Mouse (Mus musculus) liver, embryonic 16.5 days (tissue): ENCODE data around the gene Klhl11. TPM values are rescaled to one million over a fixed set of nuclear protein-coding genes. Genes with fewer than 3 reads are reported as not detected.

Experiments used
- ATAC-seq: fragments of 200-750 bp; cut with Nextera tagmentation; 2 replicates; pipeline ENCODE4 v1.8.0; 2017; ENCODE audit warnings: low read depth, mild to moderate bottlenecking, moderate number of reproducible peaks, moderate library complexity
- H3K27ac ChIP-seq: fragments of 300-500 bp; sonication (generic); 2 replicates; pipeline ENCODE4 v1.5.1; 2014; ENCODE audit warnings: mild to moderate bottlenecking, low read length
- H3K27me3 ChIP-seq: fragments of 300-500 bp; sonication (generic); 2 replicates; pipeline ENCODE4 v1.6.1; 2014; ENCODE audit warnings: low read depth, low read length, mixed read lengths; ENCODE audit not compliant: control insufficient read depth, insufficient read depth
- H3K36me3 ChIP-seq: fragments of 300-500 bp; sonication (generic); 2 replicates; pipeline ENCODE4 v1.6.1; 2014; ENCODE audit warnings: mild to moderate bottlenecking; ENCODE audit not compliant: control insufficient read depth, insufficient read depth
- H3K4me1 ChIP-seq: fragments of 300-500 bp; sonication (generic); 2 replicates; pipeline ENCODE4 v1.6.1; 2014; ENCODE audit warnings: low read depth, low read length, mixed read lengths; ENCODE audit not compliant: control insufficient read depth
- H3K4me2 ChIP-seq: fragments of 300-500 bp; sonication (generic); 2 replicates; pipeline ENCODE4 v1.6.1; 2014; ENCODE audit warnings: low read depth, low read length, mixed read lengths
- H3K4me3 ChIP-seq: fragments of 300-500 bp; sonication (generic); 2 replicates; pipeline ENCODE4 v1.5.1; 2014; ENCODE audit warnings: low read depth, mild to moderate bottlenecking, low read length
- H3K9ac ChIP-seq: fragments of 300-500 bp; sonication (generic); 2 replicates; pipeline ENCODE4 v1.6.1; 2014; ENCODE audit warnings: low read depth, low read length
- H3K9me3 ChIP-seq: fragments of 300-500 bp; sonication (generic); replicated peaks from 2 replicates; pipeline ENCODE4 v1.6.1; 2016; ENCODE audit warnings: low read length; ENCODE audit not compliant: control insufficient read depth
- WGBS: fragments of 180-500 bp; shearing (Covaris S2); extraction: QIAGEN DNeasy Blood & Tissue Kit; methylation state at CpG from one replicate; pipeline ENCODE4 v1.1.7; 2014; ENCODE audit not compliant: insufficient replicate concordance; 5-methylcytosine and 5-hydroxymethylcytosine counted together
- polyA plus RNA-seq: library from polyadenylated mRNA; unstranded; fragments of >200 nt; fragmentation: Nextera tagmentation; extraction: Ambion mirVana; gene quantifications from 2 replicates; pipeline ENCODE4 v1.2.1, GENCODE M21; 2015

Gene Klhl11
- polyA plus RNA-seq, 1 experiment from 2014 or later = 1.7 TPM

DNA sequence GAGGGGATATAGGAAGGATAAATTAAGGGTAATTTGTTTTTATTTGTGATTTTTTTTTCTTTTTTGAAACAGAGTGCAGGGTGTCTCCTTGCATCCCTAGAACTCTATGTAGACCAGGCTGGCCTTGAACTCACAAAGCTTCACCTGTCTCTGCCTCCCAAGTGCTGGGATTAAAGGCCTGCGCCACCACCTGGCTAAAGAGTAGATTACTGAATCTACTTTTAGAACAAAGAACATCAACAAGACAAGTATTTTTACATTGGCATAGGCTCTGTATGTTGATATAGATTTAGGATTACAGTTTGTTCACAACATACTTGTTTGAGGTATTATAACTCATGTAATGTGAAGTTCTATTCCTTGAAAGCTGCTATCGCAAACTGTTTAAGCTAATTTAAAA lies 38.0 kb upstream of the Klhl11 start:
- Histone ChIP-seq H3K9ac (no peak overlapping the region), H3K4me1 (no peaks in the 10 kb centered on the region), H3K9me3 (no peaks in the 10 kb centered on the region), H3K27ac (no peak overlapping the region), H3K4me3 (no peak overlapping the region), H3K27me3 (no peaks in the 10 kb centered on the region), H3K36me3 (peaks cover 24% of the 10 kb centered on the region), H3K4me2 (no peak overlapping the region)
- WGBS = 91% methylated on average over 2 of the region's 2 CpGs
- no peak for ATAC-seq

GRCm38 (mm10) chr11:100505997-100506396 lies 33.5 kb upstream of the Klhl11 start:
- H3K4me3 ChIP-seq = no peak overlapping the region
- no peak for ATAC-seq
- H3K9me3 ChIP-seq = no peaks in the 10 kb centered on the region
- H3K9ac ChIP-seq = no peak overlapping the region
- H3K27ac ChIP-seq = no peak overlapping the region
- peaks cover 4% of the 10 kb centered on the region; the same call in 1 of the 2 replicates for H3K4me1 ChIP-seq
- no peaks in the 10 kb centered on the region for H3K27me3 ChIP-seq
- 80% methylated on average over 8 of the region's 8 CpGs for WGBS
- peaks cover 27% of the 10 kb centered on the region for H3K36me3 ChIP-seq
- no peak overlapping the region for H3K4me2 ChIP-seq

DNA sequence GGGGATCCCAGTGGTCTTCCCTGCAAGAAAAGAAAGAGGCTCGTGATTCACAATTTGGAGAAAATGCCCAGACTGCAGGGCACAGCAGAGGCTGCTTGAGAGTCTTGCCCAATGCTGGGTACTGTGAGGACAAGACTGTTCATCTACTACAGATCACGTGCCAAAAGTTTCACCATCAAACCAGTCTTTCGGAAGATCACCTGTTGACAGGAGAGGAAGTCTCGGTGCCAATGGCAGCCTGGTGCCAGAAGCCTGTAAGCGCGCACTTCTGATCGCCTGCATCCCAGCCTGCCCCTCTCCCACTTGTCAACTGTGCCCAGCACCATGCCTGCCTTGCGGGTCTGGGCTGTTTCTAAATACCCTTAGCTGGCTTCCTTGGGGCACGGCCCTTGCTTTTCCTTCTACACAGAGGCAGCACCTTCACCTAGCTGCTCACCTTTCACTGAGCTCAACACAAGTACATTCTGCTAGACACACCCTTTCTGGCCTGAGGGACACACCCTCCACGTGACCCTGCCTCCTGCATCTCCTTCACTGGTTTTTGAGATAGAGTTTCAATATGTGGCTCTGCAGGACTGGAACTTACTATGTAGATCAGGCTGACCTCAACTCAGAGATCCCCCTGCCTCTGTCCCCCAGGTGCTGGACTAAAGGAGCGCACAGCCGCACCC lies 32.6 kb upstream of the Klhl11 start:
- Histone ChIP-seq H3K4me3 (no peak overlapping the region), H3K4me1 (peaks cover 9% of the 10 kb centered on the region; the same call in 1 of the 2 replicates), H3K9me3 (no peaks in the 10 kb centered on the region), H3K27me3 (no peaks in the 10 kb centered on the region), H3K9ac (no peak overlapping the region), H3K36me3 (peaks cover 26% of the 10 kb centered on the region), H3K4me2 (no peak overlapping the region), H3K27ac (no peak overlapping the region)
- no peak for ATAC-seq
- WGBS = 83% methylated on average over 12 of the region's 12 CpGs

DNA sequence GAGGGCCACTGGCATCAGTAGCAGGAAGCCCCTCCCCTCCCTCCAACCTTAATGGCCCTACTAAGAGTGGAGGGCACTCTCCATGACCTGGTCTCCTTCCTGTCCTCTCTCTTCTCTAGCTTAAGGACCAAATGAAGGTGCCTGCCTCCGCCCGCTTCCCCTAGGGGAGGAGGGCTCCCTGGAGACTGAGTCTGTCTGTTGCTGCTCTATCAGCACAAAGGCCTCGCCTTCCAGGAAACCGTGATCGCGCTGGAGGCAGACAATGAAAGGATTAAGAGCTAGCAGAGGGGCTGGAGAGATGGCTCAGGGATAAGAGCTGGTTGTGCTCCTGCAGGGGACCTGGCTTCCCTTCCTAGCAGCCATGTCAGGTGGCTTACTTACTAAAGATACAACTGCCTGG lies 28.8 kb upstream of the Klhl11 start:
- peaks cover 9% of the 10 kb centered on the region; the same call in 1 of the 2 replicates for H3K4me1 ChIP-seq
- 35% methylated on average over 6 of the region's 6 CpGs for WGBS
- H3K9me3 ChIP-seq = no peaks in the 10 kb centered on the region
- peaks cover 32% of the 10 kb centered on the region for H3K36me3 ChIP-seq
- H3K4me3 ChIP-seq = no peak overlapping the region
- H3K4me2 ChIP-seq = no peak overlapping the region
- ATAC-seq = no peak
- no peaks in the 10 kb centered on the region for H3K27me3 ChIP-seq
- no peak overlapping the region for H3K9ac ChIP-seq
- no peak overlapping the region for H3K27ac ChIP-seq

- no peak overlapping the region for H3K9ac ChIP-seq
- peaks cover 36% of the 10 kb centered on the region for H3K36me3 ChIP-seq
- peaks cover 9% of the 10 kb centered on the region; the same call in 1 of the 2 replicates for H3K4me1 ChIP-seq
- H3K4me2 ChIP-seq = no peak overlapping the region
- no peak for ATAC-seq
- H3K9me3 ChIP-seq = no peaks in the 10 kb centered on the region
- 76% methylated on average over 7 of the region's 7 CpGs for WGBS
- no peaks in the 10 kb centered on the region for H3K27me3 ChIP-seq
- H3K27ac ChIP-seq = no peak overlapping the region
- H3K4me3 ChIP-seq = no peak overlapping the region
Observed at GRCm38 (mm10) chr11:100500651-100501050, 28.1 kb upstream of the Klhl11 start.

- Histone ChIP-seq H3K4me3 (no peak overlapping the region), H3K4me2 (no peak overlapping the region), H3K4me1 (peaks cover 6% of the 10 kb centered on the region; the same call in 1 of the 2 replicates), H3K36me3 (peaks cover 36% of the 10 kb centered on the region), H3K9ac (no peak overlapping the region), H3K27ac (no peak overlapping the region), H3K27me3 (no peaks in the 10 kb centered on the region), H3K9me3 (no peaks in the 10 kb centered on the region)
- WGBS = 39% methylated on average over 3 of the region's 3 CpGs
- no peak for ATAC-seq
Observed at GRCm38 (mm10) chr11:100500241-100500640, 27.7 kb upstream of the Klhl11 start.

- H3K9ac ChIP-seq = no peak overlapping the region
- H3K4me3 ChIP-seq = no peak overlapping the region
- no peaks in the 10 kb centered on the region for H3K9me3 ChIP-seq
- ATAC-seq = no peak
- H3K27me3 ChIP-seq = no peaks in the 10 kb centered on the region
- peaks cover 28% of the 10 kb centered on the region for H3K36me3 ChIP-seq
- H3K4me1 ChIP-seq = no peaks in the 10 kb centered on the region
- WGBS = 82% methylated on average over 12 of the region's 12 CpGs
- H3K4me2 ChIP-seq = no peak overlapping the region
- no peak overlapping the region for H3K27ac ChIP-seq
Observed at GRCm38 (mm10) chr11:100493771-100494170, 21.2 kb upstream of the Klhl11 start.

DNA sequence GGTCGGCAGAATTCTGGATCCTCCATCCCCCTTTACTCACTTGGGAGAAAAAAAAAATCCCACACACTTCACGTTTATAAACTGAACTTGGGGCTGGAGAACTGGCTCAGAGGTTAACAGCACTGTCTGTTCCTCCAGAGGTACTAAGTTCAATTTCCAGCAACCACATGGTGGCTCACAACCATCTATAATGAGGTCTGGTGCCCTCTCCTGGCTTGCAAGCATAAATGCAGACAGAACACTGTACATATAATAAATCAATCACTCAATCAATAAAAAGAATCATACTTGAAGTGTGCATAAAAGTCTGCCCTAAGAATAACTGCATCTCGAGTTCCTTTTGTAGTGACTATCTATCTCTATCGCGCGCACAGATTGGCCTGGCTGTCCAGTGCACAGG lies 18.4 kb upstream of the Klhl11 start:
- Histone ChIP-seq H3K9me3 (no peaks in the 10 kb centered on the region), H3K27me3 (no peaks in the 10 kb centered on the region), H3K27ac (no peak overlapping the region), H3K36me3 (peaks cover 18% of the 10 kb centered on the region), H3K4me1 (no peaks in the 10 kb centered on the region), H3K4me3 (no peak overlapping the region), H3K9ac (no peak overlapping the region), H3K4me2 (no peak overlapping the region)
- no peak for ATAC-seq
- WGBS = 74% methylated on average over 6 of the region's 6 CpGs

- ATAC-seq = no peak
- H3K36me3 ChIP-seq = peaks cover 12% of the 10 kb centered on the region
- H3K4me3 ChIP-seq = no peak overlapping the region
- H3K27me3 ChIP-seq = no peaks in the 10 kb centered on the region
- 70% methylated on average over 8 of the region's 8 CpGs for WGBS
- no peaks in the 10 kb centered on the region for H3K4me1 ChIP-seq
- no peaks in the 10 kb centered on the region for H3K9me3 ChIP-seq
- H3K27ac ChIP-seq = no peak overlapping the region
- H3K4me2 ChIP-seq = no peak overlapping the region
- H3K9ac ChIP-seq = no peak overlapping the region
Observed at GRCm38 (mm10) chr11:100485801-100486538, 13.4 kb upstream of the Klhl11 start.
